Mouse (Mus musculus): ENCODE data around the gene Btbd35f23. TPM values are rescaled to one million over a fixed set of nuclear protein-coding genes. Genes with fewer than 3 reads are reported as not detected.
"Not testable (repeated sequence)": the region's sequence is repeated elsewhere in the genome, so short reads cannot be mapped to it uniquely, and the experiment has no call there.

Gene Btbd35f23
- not detected in 2 replicates for polyA plus RNA-seq (2016; fragmentation: Nextera tagmentation; extraction: Ambion mirVana)

GRCm38 (mm10) chrX:3076575-3076974, at the start of gene Btbd35f23:
TSS of gene Btbd35f23 (plus strand) at chrX:3076875.
- WGBS, result 89% methylated on average over 1 of the region's 2 CpGs

More at GRCm38 (mm10) chrX:3076575-3076974, at the start of gene Btbd35f23:
- not testable (repeated sequence) for H3K4me1 ChIP-seq; H3K4me3 ChIP-seq; H3K27me3 ChIP-seq (ENCODE audit: insufficient read depth, poor library complexity, severe bottlenecking); H3K27ac ChIP-seq; DNase-seq (ENCODE audit: low spot score); H3K9me3 ChIP-seq; H3K36me3 ChIP-seq

Other genes starting within 250 kb of the Btbd35f23 start
- not detected in 2 replicates for gene Btbd35f24, start 119.0 kb downstream of the Btbd35f23 start, polyA plus RNA-seq (2016; fragmentation: Nextera tagmentation; extraction: Ambion mirVana)

All from heart, embryonic 10.5 days (tissue).